Mouse (Mus musculus) liver, postnatal 0 days (tissue): ENCODE measurements around the gene Rcbtb1.
"Not testable (repeated sequence)": the region's sequence is repeated elsewhere in the genome, so short reads cannot be mapped to it uniquely, and the experiment has no call there.

ENCODE experiments used
- CTCF ChIP-seq: sonication (generic); IDR thresholded peaks from 2 replicates; pipeline ENCODE4 v1.5.1; 2016; ENCODE audit warnings: antibody characterized with exemption, low read depth
- EP300 ChIP-seq: IDR thresholded peaks from 2 replicates; pipeline ENCODE4 v1.6.1; 2016; ENCODE audit warnings: antibody characterized with exemption, low read depth, mild to moderate bottlenecking

DNA sequence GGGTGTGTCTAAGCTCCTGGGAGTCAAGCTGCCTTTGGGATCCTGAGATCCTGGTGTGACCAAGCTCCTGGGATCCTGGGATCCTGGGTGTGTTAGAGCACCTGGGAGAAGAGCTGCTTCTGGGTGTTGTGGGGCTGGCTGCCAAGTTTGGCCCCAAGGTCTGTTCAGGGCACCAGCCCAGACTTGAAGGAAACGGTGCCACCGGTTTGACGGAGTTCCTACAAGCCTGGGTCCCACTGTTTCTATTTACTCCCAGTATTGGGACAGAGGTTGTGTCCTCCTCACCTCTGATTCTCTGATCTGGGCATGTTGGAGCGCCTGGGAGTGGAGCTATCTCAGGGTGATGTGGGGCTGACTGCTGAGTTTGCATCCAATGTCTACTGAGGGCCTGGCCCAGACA, 74.0 kb downstream of the Rcbtb1 start:
- TF ChIP-seq CTCF, EP300: not testable (repeated sequence)
